Mouse (Mus musculus): Measurements from ENCODE around the gene Mllt10.

DNA sequence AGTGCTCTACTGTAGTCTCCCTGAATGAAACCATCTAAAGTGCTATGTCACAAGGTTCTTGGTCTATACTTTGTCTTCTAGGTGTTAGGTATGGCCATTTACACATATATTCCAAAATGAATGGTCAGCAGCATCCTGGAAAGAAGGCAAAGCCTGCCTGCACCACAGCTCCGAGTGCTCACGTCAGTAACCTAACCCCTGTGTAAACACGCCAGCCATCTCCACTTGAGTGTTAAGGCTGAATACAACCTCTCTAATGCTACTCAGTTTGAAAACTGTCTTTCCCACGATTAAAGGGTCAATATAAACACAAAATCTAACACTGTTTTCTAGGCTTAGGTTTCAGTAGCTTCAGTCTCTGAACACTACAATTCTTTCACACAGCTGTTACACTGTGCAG is 176.1 kb downstream of the Mllt10 start:
- TF ChIP-seq CTCF (IDR thresholded peaks at IDR 0.05; ENCODE audit: low read depth) (no peak), EP300 (IDR thresholded peaks at IDR 0.05; ENCODE audit: low read depth) (no peak)

Data from liver, embryonic 14.5 days (tissue).